Mouse (Mus musculus): ENCODE measurements at regions not wholly inside any gene's neighbourhood (a gene's known extent, or its start where the extent isn't known, plus 50 kb on each side); places are given as distances from the start of the nearest gene placed in this dataset.

DNA sequence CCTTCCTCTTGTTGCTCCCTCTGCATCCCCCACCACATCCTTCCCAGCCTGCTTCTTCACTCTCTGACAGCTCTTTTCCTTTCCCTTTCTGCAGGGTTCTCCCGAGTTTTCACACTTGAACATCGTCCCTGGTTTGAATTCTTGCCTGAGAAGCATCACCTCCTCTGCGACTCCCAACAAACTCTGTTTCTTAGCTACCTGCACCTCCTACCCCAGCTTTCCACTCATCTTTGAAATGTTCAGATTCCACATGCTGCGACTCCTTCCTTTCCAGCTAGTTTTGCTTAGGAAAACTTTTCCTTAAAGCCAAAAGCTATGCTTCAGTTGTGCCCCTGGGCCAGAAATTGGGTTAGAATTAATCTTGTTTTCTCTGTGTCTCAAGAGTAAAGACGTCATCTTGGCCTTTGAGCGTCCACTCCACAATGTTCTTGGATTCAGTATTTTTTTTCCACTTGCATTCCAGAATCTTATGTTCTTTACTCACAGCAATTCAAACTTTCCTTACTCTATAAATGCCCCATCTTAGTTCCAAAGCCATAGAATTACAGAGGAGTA is 317.3 kb upstream of the Hnrnpa3 start:
- Histone ChIP-seq H3K4me3 (ENCODE audit: low read depth, low read length) (no peak overlapping the region), H3K27me3 (ENCODE audit: control insufficient read depth, insufficient read depth, low read length, poor library complexity, severe bottlenecking) (no peaks in the 10 kb centered on the region), H3K9ac (ENCODE audit: low read depth, poor library complexity, severe bottlenecking) (no peak overlapping the region), H3K9me3 (replicated peaks; ENCODE audit: control insufficient read depth, insufficient read depth, low read length, poor library complexity, severe bottlenecking) (no peaks in the 10 kb centered on the region), H3K4me1 (ENCODE audit: control insufficient read depth, insufficient read depth, low read length) (no peaks in the 10 kb centered on the region), H3K36me3 (ENCODE audit: control insufficient read depth, insufficient read depth, low read length, poor library complexity, severe bottlenecking) (no peaks in the 10 kb centered on the region), H3K27ac (ENCODE audit: insufficient read depth, low read length) (no peak overlapping the region)
- TF ChIP-seq POLR2A (IDR thresholded peaks at IDR 0.05; ENCODE audit: insufficient read depth, low read length) (no peak), CTCF (IDR thresholded peaks at IDR 0.05; ENCODE audit: low read depth, low read length) (no peak), EP300 (IDR thresholded peaks at IDR 0.05; ENCODE audit: insufficient read depth, low read depth, low read length) (no peak)

DNA sequence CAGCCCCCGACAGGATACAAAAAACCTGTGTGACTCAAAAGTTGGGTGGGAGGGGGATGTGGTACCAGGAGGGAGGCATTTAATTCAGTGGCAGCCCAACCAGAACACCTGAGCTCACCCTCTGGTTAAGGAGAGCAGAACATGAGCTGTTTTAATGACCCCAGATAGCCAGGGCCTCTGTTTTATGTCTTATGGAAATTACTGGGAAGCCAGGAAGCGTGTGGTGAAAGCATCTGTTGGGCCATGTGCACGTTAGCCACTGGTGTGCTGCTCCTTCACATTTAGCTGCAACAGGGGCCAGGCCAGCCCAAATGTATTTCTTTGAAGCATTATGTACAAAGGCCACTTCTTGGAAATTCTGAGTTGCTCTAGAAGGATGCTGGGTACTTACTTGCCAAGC is 308.2 kb upstream of the Hnrnpa3 start:
- TF ChIP-seq CTCF (IDR thresholded peaks at IDR 0.05; ENCODE audit: low read depth, low read length) (no peak), POLR2A (IDR thresholded peaks at IDR 0.05; ENCODE audit: insufficient read depth, low read length) (no peak), EP300 (IDR thresholded peaks at IDR 0.05; ENCODE audit: insufficient read depth, low read depth, low read length) (no peak)
- Histone ChIP-seq H3K27ac (ENCODE audit: insufficient read depth, low read length) (no peak overlapping the region), H3K9ac (ENCODE audit: low read depth, poor library complexity, severe bottlenecking) (no peak overlapping the region), H3K36me3 (ENCODE audit: control insufficient read depth, insufficient read depth, low read length, poor library complexity, severe bottlenecking) (no peaks in the 10 kb centered on the region), H3K4me3 (ENCODE audit: low read depth, low read length) (no peak overlapping the region), H3K9me3 (replicated peaks; ENCODE audit: control insufficient read depth, insufficient read depth, low read length, poor library complexity, severe bottlenecking) (no peaks in the 10 kb centered on the region), H3K27me3 (ENCODE audit: control insufficient read depth, insufficient read depth, low read length, poor library complexity, severe bottlenecking) (peaks cover 2% of the 10 kb centered on the region; the same call in 1 of the 2 replicates), H3K4me1 (ENCODE audit: control insufficient read depth, insufficient read depth, low read length) (no peaks in the 10 kb centered on the region)

DNA sequence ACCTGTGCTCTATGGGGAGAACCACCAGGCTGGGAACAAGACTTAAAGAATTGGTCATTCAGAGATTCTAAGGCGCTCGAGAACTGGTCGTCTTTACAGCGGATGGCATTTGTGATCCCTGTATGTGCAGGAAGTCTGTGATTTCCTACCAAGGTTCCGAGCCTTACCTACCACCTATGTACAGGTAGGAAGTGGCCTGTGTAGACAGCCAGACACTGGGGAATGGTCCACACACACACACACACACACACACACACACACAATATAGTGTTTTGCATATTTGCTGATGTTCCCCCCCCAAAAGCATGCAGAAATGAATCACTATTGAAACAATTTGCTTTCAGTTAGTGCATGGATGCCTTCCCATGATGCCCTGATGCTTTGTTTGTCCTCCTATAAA is 307.1 kb upstream of the Hnrnpa3 start:
- H3K4me3 ChIP-seq (ENCODE audit: low read depth, low read length): no peak overlapping the region
- no peak overlapping the region for H3K27ac ChIP-seq (ENCODE audit: insufficient read depth, low read length)
- H3K27me3 ChIP-seq (ENCODE audit: control insufficient read depth, insufficient read depth, low read length, poor library complexity, severe bottlenecking): peaks cover 2% of the 10 kb centered on the region; the same call in 1 of the 2 replicates
- no peaks in the 10 kb centered on the region for H3K36me3 ChIP-seq (ENCODE audit: control insufficient read depth, insufficient read depth, low read length, poor library complexity, severe bottlenecking)
- H3K9ac ChIP-seq (ENCODE audit: low read depth, poor library complexity, severe bottlenecking): no peak overlapping the region
- H3K9me3 ChIP-seq (replicated peaks; ENCODE audit: control insufficient read depth, insufficient read depth, low read length, poor library complexity, severe bottlenecking): no peaks in the 10 kb centered on the region
- H3K4me1 ChIP-seq (ENCODE audit: control insufficient read depth, insufficient read depth, low read length): no peaks in the 10 kb centered on the region
- no peak for TF ChIP-seq CTCF (IDR thresholded peaks at IDR 0.05; ENCODE audit: low read depth, low read length)
- TF ChIP-seq POLR2A (IDR thresholded peaks at IDR 0.05; ENCODE audit: insufficient read depth, low read length): no peak
- no peak for TF ChIP-seq EP300 (IDR thresholded peaks at IDR 0.05; ENCODE audit: insufficient read depth, low read depth, low read length)

DNA sequence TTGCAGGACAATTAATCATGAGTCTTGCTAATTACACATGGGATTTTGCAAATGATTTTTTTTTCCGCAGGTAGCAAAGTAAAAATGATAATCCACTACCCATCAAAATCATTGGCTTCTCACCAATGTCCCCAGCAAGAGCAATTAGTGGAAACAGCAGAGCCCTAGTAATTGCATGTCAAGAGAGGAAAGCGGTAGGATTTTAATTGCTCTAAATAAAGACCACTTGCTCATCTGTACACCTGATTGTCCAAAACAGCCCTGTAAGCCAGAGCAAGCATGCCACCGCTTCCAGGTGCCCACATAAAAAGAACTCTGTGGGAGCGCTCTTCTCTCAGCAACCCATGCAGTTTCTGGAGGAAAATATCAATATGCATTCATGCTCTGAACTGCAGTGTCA is 306.5 kb upstream of the Hnrnpa3 start:
- no peak overlapping the region for H3K4me3 ChIP-seq (ENCODE audit: low read depth, low read length)
- no peaks in the 10 kb centered on the region for H3K9me3 ChIP-seq (replicated peaks; ENCODE audit: control insufficient read depth, insufficient read depth, low read length, poor library complexity, severe bottlenecking)
- TF ChIP-seq POLR2A (IDR thresholded peaks at IDR 0.05; ENCODE audit: insufficient read depth, low read length) (no peak), CTCF (IDR thresholded peaks at IDR 0.05; ENCODE audit: low read depth, low read length) (no peak), EP300 (IDR thresholded peaks at IDR 0.05; ENCODE audit: insufficient read depth, low read depth, low read length) (no peak)
- H3K27ac ChIP-seq (ENCODE audit: insufficient read depth, low read length): no peak overlapping the region
- H3K4me1 ChIP-seq (ENCODE audit: control insufficient read depth, insufficient read depth, low read length): no peaks in the 10 kb centered on the region
- no peak overlapping the region for H3K9ac ChIP-seq (ENCODE audit: low read depth, poor library complexity, severe bottlenecking)
- H3K27me3 ChIP-seq (ENCODE audit: control insufficient read depth, insufficient read depth, low read length, poor library complexity, severe bottlenecking): peaks cover 2% of the 10 kb centered on the region; the same call in 1 of the 2 replicates
- H3K36me3 ChIP-seq (ENCODE audit: control insufficient read depth, insufficient read depth, low read length, poor library complexity, severe bottlenecking): no peaks in the 10 kb centered on the region

DNA sequence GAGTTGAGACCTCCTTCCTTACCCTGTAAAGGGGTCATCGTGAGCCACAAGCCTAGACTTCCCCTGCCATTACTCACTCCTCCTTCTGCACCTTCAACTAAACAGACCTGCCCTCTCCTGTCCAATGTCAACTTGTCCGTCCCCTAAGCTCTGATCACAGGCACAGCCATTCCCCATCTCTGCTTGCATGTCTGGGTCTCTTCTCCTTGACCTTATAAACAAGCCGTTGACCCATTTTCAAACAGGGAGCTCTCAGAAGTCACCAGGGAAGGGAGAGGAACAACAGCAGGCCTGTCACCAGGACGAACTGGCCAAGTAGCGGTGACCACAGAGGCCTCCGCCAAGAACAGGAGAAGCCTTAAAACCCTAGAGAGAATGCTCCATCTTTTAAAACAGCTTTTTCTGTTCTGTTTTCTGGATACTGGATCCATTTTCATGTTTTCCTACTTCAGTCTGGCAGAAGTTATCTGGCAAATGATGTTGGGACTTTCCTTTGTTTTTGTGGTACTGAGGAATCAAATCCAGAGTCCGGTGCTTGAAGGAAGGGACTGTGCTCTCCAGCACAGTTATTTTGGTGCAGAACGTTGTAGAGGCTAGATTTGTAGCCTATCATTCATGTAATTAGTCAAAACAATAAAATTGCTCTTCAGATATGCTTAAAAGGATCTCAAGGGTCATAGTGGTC is 302.2 kb upstream of the Hnrnpa3 start:
- TF ChIP-seq EP300 (IDR thresholded peaks at IDR 0.05; ENCODE audit: insufficient read depth, low read depth, low read length) (no peak), POLR2A (IDR thresholded peaks at IDR 0.05; ENCODE audit: insufficient read depth, low read length) (no peak), CTCF (IDR thresholded peaks at IDR 0.05; ENCODE audit: low read depth, low read length) (no peak)
- Histone ChIP-seq H3K9ac (ENCODE audit: low read depth, poor library complexity, severe bottlenecking) (no peak overlapping the region), H3K4me3 (ENCODE audit: low read depth, low read length) (no peak overlapping the region), H3K27ac (ENCODE audit: insufficient read depth, low read length) (no peak overlapping the region), H3K9me3 (replicated peaks; ENCODE audit: control insufficient read depth, insufficient read depth, low read length, poor library complexity, severe bottlenecking) (no peaks in the 10 kb centered on the region), H3K27me3 (ENCODE audit: control insufficient read depth, insufficient read depth, low read length, poor library complexity, severe bottlenecking) (peaks cover 2% of the 10 kb centered on the region; the same call in 1 of the 2 replicates), H3K4me1 (ENCODE audit: control insufficient read depth, insufficient read depth, low read length) (no peaks in the 10 kb centered on the region), H3K36me3 (ENCODE audit: control insufficient read depth, insufficient read depth, low read length, poor library complexity, severe bottlenecking) (no peaks in the 10 kb centered on the region)

DNA sequence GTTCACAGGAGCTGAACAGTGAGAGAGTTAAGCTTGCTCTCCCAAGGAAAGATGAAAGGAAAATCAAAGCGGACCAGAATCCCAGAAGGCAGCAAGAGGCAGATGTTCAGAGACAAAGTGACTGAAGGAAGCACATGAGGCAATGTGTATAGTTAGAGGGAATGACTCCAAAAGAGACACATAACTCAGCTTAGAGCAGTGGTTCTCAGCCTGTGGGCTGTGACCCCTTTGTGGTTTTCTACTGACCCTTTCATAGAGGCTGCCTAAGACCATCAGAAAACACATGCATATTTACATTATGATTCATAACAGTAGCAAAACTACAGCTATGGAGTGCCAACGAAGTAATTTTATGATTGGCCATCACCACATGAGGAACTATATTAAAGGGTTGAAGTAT is 301.5 kb upstream of the Hnrnpa3 start:
- Histone ChIP-seq H3K4me3 (ENCODE audit: low read depth, low read length) (no peak overlapping the region), H3K27me3 (ENCODE audit: control insufficient read depth, insufficient read depth, low read length, poor library complexity, severe bottlenecking) (peaks cover 4% of the 10 kb centered on the region; the same call in 1 of the 2 replicates)

More for the DNA sequence above, 301.5 kb upstream of the Hnrnpa3 start:
- no peak for TF ChIP-seq POLR2A (IDR thresholded peaks at IDR 0.05; ENCODE audit: insufficient read depth, low read length)
- no peak for TF ChIP-seq CTCF (IDR thresholded peaks at IDR 0.05; ENCODE audit: low read depth, low read length)
- TF ChIP-seq EP300 (IDR thresholded peaks at IDR 0.05; ENCODE audit: insufficient read depth, low read depth, low read length): no peak
- H3K4me1 ChIP-seq (ENCODE audit: control insufficient read depth, insufficient read depth, low read length): no peaks in the 10 kb centered on the region
- H3K36me3 ChIP-seq (ENCODE audit: control insufficient read depth, insufficient read depth, low read length, poor library complexity, severe bottlenecking): no peaks in the 10 kb centered on the region
- H3K9me3 ChIP-seq (replicated peaks; ENCODE audit: control insufficient read depth, insufficient read depth, low read length, poor library complexity, severe bottlenecking): no peaks in the 10 kb centered on the region
- H3K9ac ChIP-seq (ENCODE audit: low read depth, poor library complexity, severe bottlenecking): no peak overlapping the region
- H3K27ac ChIP-seq (ENCODE audit: insufficient read depth, low read length): no peak overlapping the region
